Mouse (Mus musculus) testis, postnatal 10 days (tissue): Measurements from ENCODE around the gene Tlcd2.

ENCODE experiments used
- DNase-seq: peaks from one replicate; pipeline ENCODE4 v3.0.0; 2021; ENCODE audit warnings: low spot score

Tlcd2 gene

DNA sequence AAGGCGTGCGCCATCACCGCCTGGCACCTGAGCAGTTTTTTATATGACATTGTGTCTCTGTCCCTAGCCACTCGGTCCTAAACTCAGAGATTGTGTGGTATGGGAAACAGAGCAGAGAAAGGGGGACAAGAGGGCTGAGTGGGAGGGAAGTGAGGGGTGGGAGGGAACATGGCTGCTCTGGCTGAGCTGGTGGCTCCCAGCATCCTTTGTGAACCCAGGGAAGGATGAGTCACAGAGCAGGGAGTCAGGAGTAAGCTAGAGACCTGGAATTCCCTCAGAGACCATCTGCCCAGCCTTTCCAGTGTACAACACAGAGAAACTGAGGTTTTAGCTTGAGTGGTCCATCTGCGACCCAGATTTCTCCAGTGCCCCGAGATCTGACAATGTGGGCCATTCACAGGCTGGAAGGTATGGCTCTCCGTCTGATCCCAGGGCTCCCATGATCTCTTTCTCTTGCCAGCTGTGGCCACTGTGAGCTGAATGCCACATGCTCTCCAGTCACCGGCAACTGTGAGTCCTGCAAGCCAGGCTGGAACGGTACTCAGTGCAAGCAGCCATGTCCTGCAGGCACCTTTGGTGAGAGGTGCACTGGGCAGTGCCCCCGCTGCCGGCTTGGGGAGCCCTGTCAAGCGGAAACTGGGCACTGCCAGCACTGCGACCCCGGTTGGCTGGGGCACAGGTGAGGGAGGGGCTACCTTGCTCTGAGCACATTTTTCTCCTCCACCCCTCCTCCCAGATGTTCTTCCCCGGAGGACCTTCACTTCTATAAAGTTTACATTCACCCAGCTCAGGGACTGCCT lies 58.5 kb downstream of the Tlcd2 start:
- no peak for DNase-seq
